ENCODE assay signal across 10 mouse cellular contexts in the genomic region with DNA sequence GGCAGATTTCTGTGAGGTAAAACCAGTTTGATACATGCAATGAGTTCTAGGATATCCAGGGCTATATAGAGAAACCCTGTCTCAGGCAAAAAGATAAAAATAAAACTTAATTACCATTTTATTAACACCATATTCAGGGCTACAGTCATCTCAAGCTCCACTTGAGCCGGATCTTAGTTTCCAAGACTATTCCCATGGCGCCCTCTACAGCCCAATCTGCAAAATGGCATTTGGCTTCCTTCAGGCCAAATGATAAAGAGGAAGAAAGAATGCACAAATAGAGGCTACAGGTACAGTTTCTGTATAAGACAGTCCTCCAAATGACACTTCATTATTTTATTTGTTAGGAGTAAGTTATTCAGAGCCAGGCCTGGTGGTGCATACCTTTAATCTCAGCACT. TPM values are rescaled to one million over a fixed set of nuclear protein-coding genes. Genes with fewer than 3 reads are reported as not detected.
A peak's percentile ranks its signal among the peaks of the same experiment; 100 is the strongest.
DNase-seq lines count a peak whose midpoint lies in the region; ATAC-seq and TF ChIP-seq lines count a peak whose summit lies in the region.
"Had no signal": no experiment of that assay in that cellular context is flagged by ENCODE, and none has a peak within 500 bp of the region (broad histone marks: within the 10 kb centered on the region; RNA-seq: fewer than 3 reads in every experiment).

No protein-coding gene starts in this region.

- H3K27me3 ChIP-seq in liver, adult 2 months (ENCODE audit: control insufficient read depth, insufficient read depth, low read length), result no peaks in the 10 kb centered on the region
- H3K27me3 ChIP-seq in liver, embryonic 12.5 days (replicated peaks), result no peaks in the 10 kb centered on the region
- H3K27me3 ChIP-seq: heart, embryonic 15.5 days; neural tube, embryonic 13.5 days had no signal

- intact Hi-C loops in gastrocnemius, postnatal 14 days (cut with DNase I; ENCODE audit: low total_unique reads), result loop anchor here (5.0 kb wide), 1 partner anchor 304 kb away; no protein-coding TSS in a partner anchor

- peak; percentile 45 for TF ChIP-seq CTCF in liver, adult 2 months (IDR thresholded peaks at IDR 0.05; ENCODE audit: low read depth, low read length)

- 3% methylated on average over 2 of the region's 2 CpGs for WGBS in liver, adult 2 months
- WGBS in liver, embryonic 12.5 days (ENCODE audit: insufficient replicate concordance), result 2% methylated on average over 2 of the region's 2 CpGs

- peaks cover 14% of the 10 kb centered on the region; the same call in 1 of the 2 replicates for H3K79me2 ChIP-seq in liver, adult 2 months (ENCODE audit: control insufficient read depth, insufficient read depth, low read length)

- H3K9ac ChIP-seq in liver, adult 2 months (ENCODE audit: low read depth, low read length), result no peak overlapping the region
- no peak overlapping the region for H3K9ac ChIP-seq in liver, embryonic 12.5 days
- H3K9ac ChIP-seq: heart, embryonic 15.5 days; neural tube, embryonic 13.5 days had no signal

- H3K4me3 ChIP-seq in liver, adult 2 months (ENCODE audit: insufficient read depth, low read depth, low read length), result no peak overlapping the region
- no peak overlapping the region for H3K4me3 ChIP-seq in liver, embryonic 12.5 days
- H3K4me3 ChIP-seq: heart, embryonic 15.5 days; neural tube, embryonic 13.5 days had no signal

- H3K27ac ChIP-seq in liver, adult 2 months (replicated peaks; ENCODE audit: insufficient read depth, low read depth, low read length), result no peak overlapping the region
- no peak overlapping the region for H3K27ac ChIP-seq in liver, embryonic 12.5 days
- H3K27ac ChIP-seq: heart, embryonic 15.5 days; neural tube, embryonic 13.5 days had no signal

- ATAC-seq in liver, embryonic 12.5 days, result no peak

- no peak for TF ChIP-seq POLR2A in liver, adult 2 months (IDR thresholded peaks at IDR 0.05; ENCODE audit: extremely low read depth, insufficient read depth, low read length)

- peaks cover 7% of the 10 kb centered on the region for H3K4me1 ChIP-seq in liver, adult 2 months (ENCODE audit: control insufficient read depth, insufficient read depth, low read length)
- peaks cover 36% of the 10 kb centered on the region for H3K4me1 ChIP-seq in liver, embryonic 12.5 days

- DNase-seq in cerebellum, adult 18-20 months, result peak; percentile 63 to 71
- no peak for DNase-seq in cerebellum, adult 11-12 months
- peak; percentile 60 for DNase-seq in liver, adult 2 months (ENCODE audit: extremely low read depth, low read depth, low spot score)
- DNase-seq in brain, adult 2 months (ENCODE audit: low read depth, low spot score), result peak; percentile 85
- peak; percentile 30 for DNase-seq in gastrocnemius, postnatal 14 days
- peak; percentile 71 for DNase-seq in lung, postnatal 36 days
- peak; percentile 32 to 36 for DNase-seq in thymus, postnatal 36 days

- no peak overlapping the region for H3K4me2 ChIP-seq in liver, embryonic 12.5 days
- H3K4me2 ChIP-seq: heart, embryonic 15.5 days; neural tube, embryonic 13.5 days had no signal

- no peaks in the 10 kb centered on the region for H3K9me3 ChIP-seq in liver, embryonic 12.5 days (replicated peaks)
- H3K9me3 ChIP-seq: heart, embryonic 15.5 days; neural tube, embryonic 13.5 days had no signal

- peaks cover under 1% of the 10 kb centered on the region; the same call in 1 of the 2 replicates for H3K36me3 ChIP-seq in liver, adult 2 months (ENCODE audit: control insufficient read depth, insufficient read depth, low read length)
- peaks cover under 1% of the 10 kb centered on the region; the same call in 1 of the 2 replicates for H3K36me3 ChIP-seq in liver, embryonic 12.5 days
- H3K36me3 ChIP-seq: heart, embryonic 15.5 days; neural tube, embryonic 13.5 days had no signal

RNA-seq across cellular contexts. Expression of gene Zfp949, which starts 1.7 kb away (rescaled TPM):
- total RNA-seq in liver, adult 2 months (2014; rRNA removed), result 7.7 and 9.0 TPM in 2 replicates
- 1.7 and 2.4 TPM in 2 replicates for polyA plus RNA-seq in liver, adult 2 months (2012; rRNA removed)
- 5.9 and 6.2 TPM in 2 replicates for polyA plus RNA-seq in liver, embryonic 12.5 days (2016; fragmentation: Nextera tagmentation; extraction: Ambion mirVana)
- 1 to 10 TPM; 6.1 to 6.4 TPM for total RNA-seq in gastrocnemius, postnatal 14 days (2021)

RNA-seq across cellular contexts. Expression of gene Trim43a, which starts 34.5 kb away (rescaled TPM):
- total RNA-seq in liver, adult 2 months (2014; rRNA removed), result 0.09 TPM in 1 of 2 replicates, not detected in the other
- polyA plus RNA-seq in liver, adult 2 months (2012; rRNA removed), result not detected in 2 replicates
- polyA plus RNA-seq in liver, embryonic 12.5 days (2016; fragmentation: Nextera tagmentation; extraction: Ambion mirVana), result not detected in 2 replicates
- under 1 TPM in 1 of 2 experiments, not detected in 1; 0.27 TPM for total RNA-seq in gastrocnemius, postnatal 14 days (2021)
